Mouse (Mus musculus): ENCODE measurements around the gene Zbtb8a. TPM values are rescaled to one million over a fixed set of nuclear protein-coding genes. Genes with fewer than 3 reads are reported as not detected.
"Not testable (repeated sequence)": the region's sequence is repeated elsewhere in the genome, so short reads cannot be mapped to it uniquely, and the experiment has no call there.

Gene Zbtb8a
- 17.2 and 19.7 TPM in 2 replicates for polyA plus RNA-seq (2015; fragmentation: Nextera tagmentation; extraction: Ambion mirVana)

DNA sequence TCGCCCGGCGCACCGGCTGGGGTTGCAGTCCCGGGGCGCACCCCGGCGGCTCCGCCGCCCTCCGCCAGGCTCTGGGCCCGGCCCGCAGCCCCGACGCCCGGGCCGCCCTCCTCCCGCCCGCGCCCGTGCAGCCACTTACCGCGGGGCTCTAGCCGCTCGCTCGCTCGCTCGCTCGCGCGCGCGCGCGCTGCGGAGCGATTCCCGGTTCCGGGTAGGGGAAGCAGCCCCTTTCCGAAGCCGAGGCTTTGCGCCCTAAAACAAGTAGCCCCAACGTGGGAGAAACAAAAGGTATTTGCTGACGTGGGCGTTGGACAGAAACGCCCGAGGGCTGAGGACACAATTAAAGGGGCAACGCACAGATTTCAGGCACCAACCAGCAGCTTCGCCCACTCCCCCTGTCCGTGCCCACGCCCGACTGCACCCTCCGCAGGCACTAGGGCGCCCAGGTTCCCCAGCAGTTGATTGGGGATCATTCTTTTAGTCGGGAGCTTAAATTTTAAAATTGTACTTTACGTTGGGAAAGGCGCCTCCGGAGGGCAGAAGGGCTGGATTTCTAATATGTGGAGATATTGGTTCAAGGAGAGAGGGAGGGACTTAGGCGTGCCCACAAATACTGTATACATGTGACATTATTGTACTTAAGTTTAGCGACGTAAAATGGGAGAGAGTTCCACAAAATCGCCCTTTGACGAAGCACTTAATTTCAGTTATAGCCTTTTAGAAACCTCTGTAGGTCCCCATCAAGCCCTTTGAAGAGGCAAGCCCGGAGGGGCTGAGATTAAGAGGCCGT, at the start of gene Zbtb8a:
Gene Zbtb8a, minus strand, starts transcription at position 516 of the 790 bp plus-strand sequence.
- Histone ChIP-seq H3K4me3 (replicated peaks) (peak within 1 kb of the TSS; percentile 74), H3K36me3 (no peaks in the 10 kb centered on the region), H3K27ac (peak within 1 kb of the TSS; percentile 90), H3K9ac (replicated peaks) (peak within 1 kb of the TSS; percentile 88), H3K4me2 (replicated peaks) (peak within 1 kb of the TSS; percentile 65), H3K4me1 (replicated peaks) (peaks cover 35% of the 10 kb centered on the region), H3K9me3 (no peaks in the 10 kb centered on the region), H3K27me3 (peaks cover 8% of the 10 kb centered on the region)
- ATAC-seq, result peak; percentile 88
- WGBS, result 1% methylated on average over 65 of the region's 65 CpGs

DNA sequence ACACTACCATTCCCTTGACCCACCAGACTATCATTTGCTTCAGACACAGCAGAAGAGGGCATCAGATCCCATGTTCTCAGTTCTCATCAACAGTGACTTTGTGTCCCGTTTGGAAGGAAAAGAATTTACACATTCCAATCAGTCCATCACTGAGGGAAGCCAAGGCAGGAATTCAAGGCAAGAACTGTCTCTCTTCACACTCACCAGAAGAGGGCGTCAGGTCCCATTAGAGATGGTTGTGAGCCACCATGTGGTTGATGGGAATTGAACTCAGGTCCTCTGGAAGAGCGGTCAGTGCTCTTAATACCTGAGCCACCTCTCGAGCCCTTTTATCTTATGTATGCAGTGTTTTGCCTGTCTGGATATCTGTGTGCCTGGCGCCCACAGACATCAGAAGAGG, 40.4 kb upstream of the Zbtb8a start:
- Histone ChIP-seq H3K27ac (no peak overlapping the region), H3K9ac (replicated peaks) (no peak overlapping the region), H3K27me3 (no peaks in the 10 kb centered on the region), H3K4me3 (replicated peaks) (no peak overlapping the region), H3K9me3 (no peaks in the 10 kb centered on the region), H3K4me1 (replicated peaks) (no peaks in the 10 kb centered on the region), H3K4me2 (replicated peaks) (no peak overlapping the region), H3K36me3 (no peaks in the 10 kb centered on the region)
- 71% methylated on average over 5 of the region's 5 CpGs for WGBS
- no peak for ATAC-seq

DNA sequence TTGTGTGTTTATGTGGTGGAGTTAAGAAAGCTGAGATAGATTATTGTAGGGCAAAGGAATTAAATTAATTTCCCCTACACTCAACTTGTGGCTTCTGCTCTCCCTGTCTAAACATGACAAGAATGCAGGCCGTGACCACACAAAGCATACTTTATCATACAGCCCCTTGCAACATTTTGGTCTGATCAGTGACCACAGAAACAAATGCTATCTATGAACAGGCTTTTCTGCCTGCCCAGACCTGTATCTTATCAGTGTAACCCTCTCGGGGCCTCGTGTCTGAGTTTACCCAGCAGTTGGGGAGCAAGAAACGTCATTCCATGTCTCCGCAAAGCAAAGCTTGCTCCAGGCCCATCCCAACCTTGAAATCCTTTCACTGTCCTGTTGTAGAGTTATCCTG, 38.6 kb upstream of the Zbtb8a start:
- H3K4me2 ChIP-seq (replicated peaks), result no peak overlapping the region
- no peak overlapping the region for H3K9ac ChIP-seq (replicated peaks)
- H3K9me3 ChIP-seq, result no peaks in the 10 kb centered on the region
- H3K27me3 ChIP-seq, result no peaks in the 10 kb centered on the region
- 86% methylated on average over 5 of the region's 5 CpGs for WGBS
- no peak overlapping the region for H3K27ac ChIP-seq
- no peak for ATAC-seq
- no peaks in the 10 kb centered on the region for H3K4me1 ChIP-seq (replicated peaks)
- no peak overlapping the region for H3K4me3 ChIP-seq (replicated peaks)
- H3K36me3 ChIP-seq, result no peaks in the 10 kb centered on the region

DNA sequence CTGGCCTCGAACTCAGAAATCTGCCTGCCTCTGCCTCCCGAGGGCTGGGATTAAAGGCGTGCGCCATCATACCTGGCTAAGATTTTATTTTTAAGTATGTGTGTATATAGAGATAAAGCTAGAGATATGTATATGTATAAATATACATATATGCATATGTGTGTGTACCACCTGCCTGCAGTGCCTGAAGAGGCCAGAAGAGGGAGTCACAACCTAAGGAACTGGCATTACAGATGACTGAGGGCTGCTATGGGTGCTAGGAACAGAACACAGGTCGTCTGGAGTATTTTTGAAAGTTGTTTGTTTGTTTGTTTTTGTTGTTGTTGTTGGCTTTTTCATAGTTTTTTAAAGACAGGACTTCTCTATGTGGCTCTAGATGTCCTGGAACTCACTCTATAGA, 38.0 kb upstream of the Zbtb8a start:
- Histone ChIP-seq H3K36me3 (no peaks in the 10 kb centered on the region), H3K9me3 (no peaks in the 10 kb centered on the region), H3K27me3 (no peaks in the 10 kb centered on the region), H3K27ac (no peak overlapping the region), H3K4me2 (replicated peaks) (no peak overlapping the region), H3K9ac (replicated peaks) (no peak overlapping the region), H3K4me3 (replicated peaks) (no peak overlapping the region), H3K4me1 (replicated peaks) (no peaks in the 10 kb centered on the region)
- 93% methylated on average over 5 of the region's 5 CpGs for WGBS
- no peak for ATAC-seq

DNA sequence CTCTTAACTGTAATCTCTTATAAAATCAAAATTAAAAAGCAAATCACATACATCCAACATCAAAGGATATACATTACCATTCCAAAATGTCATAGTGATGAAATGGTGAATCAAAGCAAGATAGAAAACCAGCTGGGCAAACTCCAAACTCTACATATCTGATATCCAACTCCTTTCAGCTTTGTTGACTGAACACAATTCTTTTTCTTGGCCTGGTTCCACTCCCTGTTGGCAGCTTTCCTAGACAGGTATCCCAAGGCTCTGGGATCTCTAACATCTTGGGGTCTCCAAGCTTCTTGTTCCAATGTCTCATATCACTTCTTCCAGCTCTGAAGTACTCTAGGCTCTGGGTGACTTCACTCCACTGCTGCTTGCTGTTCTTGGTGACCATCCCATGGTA, 33.1 kb upstream of the Zbtb8a start:
- Histone ChIP-seq H3K9me3 (no peaks in the 10 kb centered on the region), H3K9ac (replicated peaks) (no peak overlapping the region), H3K4me2 (replicated peaks) (no peak overlapping the region), H3K4me3 (replicated peaks) (no peak overlapping the region), H3K36me3 (no peaks in the 10 kb centered on the region), H3K4me1 (replicated peaks) (no peaks in the 10 kb centered on the region), H3K27ac (no peak overlapping the region), H3K27me3 (no peaks in the 10 kb centered on the region)
- no peak for ATAC-seq

DNA sequence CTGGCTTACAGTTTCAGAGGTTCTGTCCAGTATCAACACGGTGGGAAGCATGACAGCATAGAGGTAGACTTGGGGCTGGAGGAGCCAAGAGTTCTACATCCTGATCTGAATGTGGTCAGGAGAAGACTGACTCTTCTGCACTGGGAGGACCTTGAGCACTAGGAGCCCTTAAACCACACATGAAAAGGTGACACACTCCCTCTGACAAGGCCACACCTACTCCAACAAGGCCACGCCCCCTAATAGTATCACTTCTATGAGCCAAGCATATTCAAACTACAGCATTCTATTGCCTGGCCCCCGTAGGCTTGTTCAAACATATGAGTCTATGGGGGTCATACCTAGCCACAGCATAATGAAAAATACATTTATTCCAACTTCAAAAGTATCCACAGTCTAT, 32.6 kb upstream of the Zbtb8a start:
- not testable (repeated sequence) for H3K4me2 ChIP-seq (replicated peaks); H3K9me3 ChIP-seq; ATAC-seq; H3K36me3 ChIP-seq; H3K27me3 ChIP-seq; H3K9ac ChIP-seq (replicated peaks); H3K4me1 ChIP-seq (replicated peaks); H3K27ac ChIP-seq; H3K4me3 ChIP-seq (replicated peaks)
- WGBS, result 86% methylated on average over 3 of the region's 3 CpGs

DNA sequence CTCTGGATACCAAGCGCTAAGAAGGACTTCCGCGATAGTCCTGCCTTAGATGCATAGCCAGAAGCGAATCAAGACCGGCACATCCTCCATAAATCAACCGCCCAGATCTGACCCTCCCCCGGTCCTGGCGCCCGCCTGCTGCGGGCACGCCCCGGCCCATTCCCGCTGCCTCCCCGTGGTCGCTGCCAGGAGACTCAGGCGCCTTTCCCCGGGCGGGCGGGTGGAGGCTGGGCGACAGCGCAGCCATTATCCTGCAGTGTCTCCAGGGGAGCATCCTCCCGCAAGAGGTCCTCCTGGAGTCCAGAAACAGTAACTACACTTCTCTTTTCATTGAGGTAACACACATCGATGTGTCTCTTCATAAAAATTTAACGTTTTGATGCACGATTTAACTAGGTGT, 28.5 kb upstream of the Zbtb8a start:
- peak; percentile 63; the same call in 1 of the 2 replicates for ATAC-seq
- Histone ChIP-seq H3K9ac (replicated peaks) (no peak overlapping the region; the same call in 1 of the 2 replicates), H3K36me3 (no peaks in the 10 kb centered on the region), H3K4me3 (replicated peaks) (peak overlapping the region; percentile 37), H3K27me3 (no peaks in the 10 kb centered on the region), H3K4me2 (replicated peaks) (peak overlapping the region; percentile 57), H3K27ac (no peak overlapping the region), H3K4me1 (replicated peaks) (no peaks in the 10 kb centered on the region), H3K9me3 (no peaks in the 10 kb centered on the region)
- WGBS, result 3% methylated on average over 25 of the region's 25 CpGs

DNA sequence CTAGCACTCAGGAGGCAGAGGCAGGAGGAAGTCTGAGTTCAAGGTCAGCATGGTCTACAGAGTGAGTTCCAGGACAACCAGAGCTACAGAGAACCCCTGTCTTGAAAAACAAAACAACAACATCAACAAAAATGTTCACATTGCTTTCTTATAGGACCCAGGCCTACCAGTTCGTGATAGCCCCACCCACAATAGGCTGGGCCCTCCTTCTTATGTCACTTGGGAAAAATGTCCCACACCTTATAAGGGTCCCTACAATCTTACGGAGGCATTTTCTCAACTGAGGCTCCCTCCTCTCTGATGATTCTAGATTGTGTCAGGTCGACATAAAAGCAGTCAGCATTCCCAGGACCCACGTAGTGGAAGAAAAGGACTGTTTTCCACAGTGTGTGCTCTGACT, 21.9 kb upstream of the Zbtb8a start:
- Histone ChIP-seq H3K36me3 (no peaks in the 10 kb centered on the region), H3K9ac (replicated peaks) (no peak overlapping the region), H3K4me1 (replicated peaks) (no peaks in the 10 kb centered on the region), H3K9me3 (no peaks in the 10 kb centered on the region), H3K27ac (no peak overlapping the region), H3K27me3 (no peaks in the 10 kb centered on the region), H3K4me3 (replicated peaks) (no peak overlapping the region), H3K4me2 (replicated peaks) (no peak overlapping the region)
- no peak for ATAC-seq
- WGBS, result 84% methylated on average over 4 of the region's 4 CpGs

DNA sequence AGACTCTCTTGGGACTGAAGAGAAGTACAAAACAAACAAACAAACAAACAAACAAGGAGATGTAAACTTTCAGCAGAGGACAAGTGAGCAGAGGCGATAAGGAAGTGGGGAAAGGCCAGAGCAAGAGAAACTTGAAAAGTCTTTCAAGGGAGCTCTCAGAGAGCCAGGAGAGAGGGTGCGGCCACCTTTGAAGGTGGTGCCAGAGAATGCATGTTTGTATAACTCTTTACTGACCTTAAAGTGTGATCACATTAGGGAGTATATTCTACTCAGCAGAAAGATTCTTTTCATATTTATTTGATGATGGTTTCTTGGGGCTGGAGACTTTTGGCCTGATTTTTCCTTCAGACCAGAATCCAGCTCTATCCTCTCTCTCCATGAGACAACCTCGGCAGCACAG, 19.0 kb upstream of the Zbtb8a start:
- no peak for ATAC-seq
- H3K27ac ChIP-seq, result no peak overlapping the region
- H3K4me1 ChIP-seq (replicated peaks), result peaks cover 3% of the 10 kb centered on the region; the same call in 1 of the 2 replicates
- H3K36me3 ChIP-seq, result no peaks in the 10 kb centered on the region
- H3K4me2 ChIP-seq (replicated peaks), result no peak overlapping the region
- no peaks in the 10 kb centered on the region for H3K9me3 ChIP-seq
- 83% methylated on average over 3 of the region's 3 CpGs for WGBS
- H3K9ac ChIP-seq (replicated peaks), result no peak overlapping the region
- H3K4me3 ChIP-seq (replicated peaks), result no peak overlapping the region
- H3K27me3 ChIP-seq, result no peaks in the 10 kb centered on the region

DNA sequence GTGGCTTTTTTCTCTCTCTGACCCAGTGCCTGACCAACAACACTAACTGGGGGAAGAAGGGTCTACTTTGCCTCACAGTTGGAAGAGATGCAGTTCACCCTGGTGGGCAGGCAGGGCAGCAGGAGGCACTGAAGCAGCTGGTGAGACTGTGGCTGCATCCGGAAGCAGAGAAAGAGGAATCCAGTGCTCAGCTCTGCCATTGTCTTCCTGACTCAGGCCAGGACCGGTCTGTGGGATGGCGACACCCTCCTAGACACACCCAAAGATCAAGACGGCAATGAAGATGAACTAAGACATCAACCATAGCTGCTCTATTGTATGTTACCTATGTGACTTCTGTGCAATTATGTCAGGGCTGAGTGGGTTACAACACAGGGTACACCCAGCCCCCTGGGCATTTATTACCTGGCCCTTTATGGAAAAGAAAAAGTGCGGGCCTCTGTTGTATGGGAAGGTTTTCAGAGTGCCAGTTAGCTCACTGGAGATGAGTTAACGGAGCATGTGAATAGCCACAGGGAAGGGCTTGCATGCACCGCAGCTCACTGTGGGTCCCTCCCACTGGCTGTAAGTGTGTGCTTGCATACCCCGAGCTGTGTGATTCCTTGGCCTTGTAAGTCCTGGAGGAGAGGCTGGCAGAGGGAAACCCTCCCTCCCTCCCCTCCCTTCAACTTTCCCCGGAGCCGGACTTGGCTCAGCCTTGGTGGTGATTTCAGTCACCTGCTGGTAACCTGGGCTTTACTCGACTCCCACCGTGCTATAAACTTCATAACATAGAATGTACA, 16.4 kb upstream of the Zbtb8a start:
- H3K4me3 ChIP-seq (replicated peaks), result no peak overlapping the region
- no peaks in the 10 kb centered on the region for H3K36me3 ChIP-seq
- peaks cover 4% of the 10 kb centered on the region; the same call in 1 of the 2 replicates for H3K4me1 ChIP-seq (replicated peaks)
- H3K9me3 ChIP-seq, result no peaks in the 10 kb centered on the region
- WGBS, result 38% methylated on average over 12 of the region's 12 CpGs
- no peaks in the 10 kb centered on the region for H3K27me3 ChIP-seq
- no peak overlapping the region for H3K9ac ChIP-seq (replicated peaks)
- H3K4me2 ChIP-seq (replicated peaks), result no peak overlapping the region
- ATAC-seq, result no peak
- no peak overlapping the region for H3K27ac ChIP-seq

DNA sequence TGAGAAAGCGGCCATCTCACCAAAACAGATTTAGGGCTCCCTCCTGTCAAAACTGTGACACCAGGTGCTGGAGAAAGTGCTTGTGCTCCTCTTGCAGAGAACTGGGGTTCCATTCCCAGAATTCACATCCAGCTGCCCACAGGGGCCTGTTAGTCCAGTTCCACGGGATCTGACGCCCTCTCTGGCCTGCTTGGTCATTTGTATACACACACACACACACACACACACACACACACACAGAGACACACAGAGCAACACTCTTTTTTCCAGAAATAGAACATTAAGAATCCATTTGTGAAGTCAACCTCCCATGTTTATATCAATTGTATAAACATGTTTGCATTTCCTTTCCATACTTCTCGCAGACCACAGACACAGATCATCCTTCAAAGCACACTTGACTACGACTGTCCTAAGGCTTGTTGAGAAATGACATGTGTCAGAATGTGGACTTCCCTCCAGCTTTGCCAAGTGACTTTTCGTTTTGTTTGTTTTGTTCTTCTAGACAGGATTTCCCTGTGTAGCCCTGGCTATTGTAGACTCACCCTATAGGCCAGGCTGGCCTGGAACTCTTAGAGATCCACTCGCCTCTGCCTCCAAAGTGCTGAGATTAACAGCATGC, 13.1 kb upstream of the Zbtb8a start:
- Histone ChIP-seq H3K4me3 (replicated peaks) (no peak overlapping the region), H3K36me3 (no peaks in the 10 kb centered on the region), H3K27ac (no peak overlapping the region), H3K4me1 (replicated peaks) (peaks cover 4% of the 10 kb centered on the region), H3K27me3 (no peaks in the 10 kb centered on the region), H3K9me3 (no peaks in the 10 kb centered on the region), H3K9ac (replicated peaks) (no peak overlapping the region), H3K4me2 (replicated peaks) (no peak overlapping the region)
- no peak for ATAC-seq
- WGBS, result 91% methylated on average over 7 of the region's 7 CpGs

DNA sequence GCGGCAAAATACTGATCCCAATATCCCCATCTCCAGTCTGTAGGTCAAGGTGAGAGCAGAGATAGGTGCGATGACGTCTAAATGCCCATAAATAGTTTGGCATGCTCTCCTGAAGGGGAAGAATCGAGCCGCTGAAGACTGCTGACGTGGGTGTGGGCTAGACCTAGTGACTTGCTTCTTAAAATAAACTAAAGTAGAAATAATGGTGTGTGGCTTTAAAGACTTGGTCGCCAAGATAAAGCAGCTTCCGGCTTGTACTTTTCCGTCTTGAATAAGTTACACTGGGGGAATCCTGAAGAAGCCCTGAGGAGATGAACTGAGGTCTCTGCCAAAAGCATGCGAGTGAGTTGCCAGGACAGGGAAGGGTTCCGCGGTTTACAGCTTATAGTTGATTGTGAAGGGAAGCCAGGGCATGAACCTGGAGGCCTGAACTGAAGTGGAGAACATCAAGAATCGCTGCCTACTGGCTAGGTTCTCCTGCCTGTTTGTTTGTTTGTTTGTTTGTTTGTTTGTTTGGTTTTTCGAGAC, 12.4 kb upstream of the Zbtb8a start:
- Histone ChIP-seq H3K4me1 (replicated peaks) (peaks cover 4% of the 10 kb centered on the region), H3K4me3 (replicated peaks) (no peak overlapping the region), H3K9ac (replicated peaks) (no peak overlapping the region), H3K27ac (no peak overlapping the region), H3K9me3 (no peaks in the 10 kb centered on the region), H3K36me3 (no peaks in the 10 kb centered on the region), H3K4me2 (replicated peaks) (no peak overlapping the region), H3K27me3 (no peaks in the 10 kb centered on the region)
- WGBS, result 90% methylated on average over 14 of the region's 14 CpGs
- no peak for ATAC-seq

Measured in midbrain, embryonic 13.5 days (tissue).